Mouse (Mus musculus) liver, adult (tissue): ENCODE measurements around the gene Adssl1.

Experiments used
- GATA4 ChIP-seq: IDR thresholded peaks from 2 replicates; pipeline ENCODE4 v1.6.1; 2014; ENCODE audit warnings: mild to moderate bottlenecking, low read length; ENCODE audit not compliant: insufficient replicate concordance

Gene Adssl1

DNA sequence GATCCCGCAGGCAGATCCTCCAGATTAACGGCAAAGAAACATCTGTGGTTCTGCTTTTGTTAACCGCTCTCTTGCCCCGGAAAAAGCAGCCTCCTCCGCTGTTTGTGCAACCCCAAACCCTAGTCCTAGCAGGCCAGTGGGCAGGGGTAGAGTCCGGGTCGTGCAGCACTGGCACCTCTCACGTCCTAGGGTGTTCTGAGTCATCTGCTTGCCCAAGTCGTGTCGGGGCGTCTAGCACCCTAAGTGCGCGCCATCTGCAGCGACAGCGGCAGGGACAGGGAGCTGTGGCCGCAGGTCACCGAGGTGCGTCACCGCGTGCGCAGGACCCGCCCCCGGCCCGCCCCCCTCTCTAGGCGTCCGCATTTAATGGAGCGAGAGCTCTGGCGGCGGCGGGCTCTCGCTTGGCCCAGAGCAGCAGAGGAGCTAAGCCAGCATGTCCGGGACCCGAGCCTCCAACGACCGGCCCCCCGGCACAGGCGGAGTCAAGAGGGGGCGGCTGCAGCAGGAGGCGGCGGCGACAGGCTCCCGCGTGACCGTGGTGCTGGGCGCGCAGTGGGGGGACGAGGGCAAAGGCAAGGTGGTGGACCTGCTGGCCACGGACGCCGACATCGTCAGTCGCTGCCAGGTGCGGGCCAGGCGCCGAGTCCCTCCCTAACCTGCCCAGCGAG, at the start of gene Adssl1:
Adssl1 (plus strand) TSS at position 360 of the 668 bp plus-strand sequence.
- TF ChIP-seq GATA4 = no peak; the same call in 1 of the 2 replicates

- TF ChIP-seq GATA4 = no peak
Observed at GRCm38 (mm10) chr12:112570160-112570559, 49.7 kb upstream of the Adssl1 start.

GRCm38 (mm10) chr12:112571064-112571463, 48.8 kb upstream of the Adssl1 start:
- TF ChIP-seq GATA4 = no peak

- TF ChIP-seq GATA4 = no peak
Observed at GRCm38 (mm10) chr12:112575274-112575986, 44.4 kb upstream of the Adssl1 start.

DNA sequence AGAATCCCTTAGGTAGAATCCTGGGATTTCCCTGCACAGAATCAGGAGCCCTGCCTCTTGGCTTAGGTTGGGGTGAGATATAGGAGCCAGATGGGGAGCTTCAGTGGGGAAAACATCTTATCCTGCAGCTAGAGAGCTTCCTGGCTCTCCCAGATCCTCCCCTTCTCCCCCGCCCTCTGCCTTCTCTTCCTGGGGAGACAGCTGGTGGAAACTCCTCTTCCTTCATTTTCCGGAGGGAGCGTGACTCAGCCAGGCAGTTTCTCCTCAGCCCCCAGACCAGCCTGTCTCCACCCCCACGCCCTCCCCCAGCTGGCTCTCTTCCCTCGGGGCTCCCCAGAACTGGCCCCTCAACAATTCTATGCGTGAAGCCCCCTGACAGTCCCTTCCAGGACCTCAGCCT, 43.5 kb upstream of the Adssl1 start:
- no peak for TF ChIP-seq GATA4

- no peak for TF ChIP-seq GATA4
Observed at GRCm38 (mm10) chr12:112576749-112577148, 43.1 kb upstream of the Adssl1 start.

DNA sequence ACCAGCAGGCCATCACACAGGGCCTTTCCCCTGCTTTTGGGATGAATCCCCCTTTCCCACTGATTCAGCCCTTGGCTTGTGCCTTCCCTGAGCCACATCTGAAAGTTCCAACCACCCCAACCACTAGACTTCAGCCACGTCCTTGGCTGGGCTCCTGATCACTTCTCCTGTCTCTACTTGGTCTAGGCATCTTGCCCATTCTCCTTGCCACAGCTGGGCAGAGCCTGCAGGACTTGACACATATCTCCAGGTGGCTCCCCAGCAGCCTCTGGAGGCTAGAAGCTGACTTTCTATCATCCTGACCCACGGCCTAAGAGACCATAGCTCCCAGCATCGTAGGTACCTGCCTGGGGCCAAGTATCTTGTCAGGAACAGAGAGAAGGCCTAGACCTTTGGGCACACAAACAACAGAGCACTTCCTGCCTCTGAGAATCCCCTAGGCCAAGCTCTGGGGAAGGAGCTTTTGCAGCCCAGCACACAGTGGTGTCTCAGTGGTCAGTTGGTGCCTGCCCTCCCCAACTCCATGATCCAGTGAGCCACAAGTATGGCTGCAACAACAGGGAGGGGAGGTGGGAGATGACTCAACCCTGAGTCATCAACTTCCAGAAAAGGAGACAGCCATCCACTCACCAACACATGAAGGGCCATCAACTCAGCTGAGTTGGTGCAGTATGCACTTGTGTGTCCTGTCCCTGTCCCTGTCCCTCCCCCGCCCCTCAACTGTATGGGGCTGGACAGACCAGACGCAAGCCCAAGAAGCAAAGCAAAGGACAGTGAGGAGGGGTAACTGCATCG, 41.4 kb upstream of the Adssl1 start:
- no peak for TF ChIP-seq GATA4

- TF ChIP-seq GATA4 = no peak
Observed at GRCm38 (mm10) chr12:112579430-112579829, 40.4 kb upstream of the Adssl1 start.

GRCm38 (mm10) chr12:112579926-112580325, 39.9 kb upstream of the Adssl1 start:
- no peak for TF ChIP-seq GATA4

- TF ChIP-seq GATA4 = no peak
Observed at GRCm38 (mm10) chr12:112581113-112581512, 38.7 kb upstream of the Adssl1 start.

GRCm38 (mm10) chr12:112584954-112585353, 34.9 kb upstream of the Adssl1 start:
- TF ChIP-seq GATA4 = no peak

- TF ChIP-seq GATA4 = no peak
Observed at GRCm38 (mm10) chr12:112585924-112586538, 33.8 kb upstream of the Adssl1 start.

DNA sequence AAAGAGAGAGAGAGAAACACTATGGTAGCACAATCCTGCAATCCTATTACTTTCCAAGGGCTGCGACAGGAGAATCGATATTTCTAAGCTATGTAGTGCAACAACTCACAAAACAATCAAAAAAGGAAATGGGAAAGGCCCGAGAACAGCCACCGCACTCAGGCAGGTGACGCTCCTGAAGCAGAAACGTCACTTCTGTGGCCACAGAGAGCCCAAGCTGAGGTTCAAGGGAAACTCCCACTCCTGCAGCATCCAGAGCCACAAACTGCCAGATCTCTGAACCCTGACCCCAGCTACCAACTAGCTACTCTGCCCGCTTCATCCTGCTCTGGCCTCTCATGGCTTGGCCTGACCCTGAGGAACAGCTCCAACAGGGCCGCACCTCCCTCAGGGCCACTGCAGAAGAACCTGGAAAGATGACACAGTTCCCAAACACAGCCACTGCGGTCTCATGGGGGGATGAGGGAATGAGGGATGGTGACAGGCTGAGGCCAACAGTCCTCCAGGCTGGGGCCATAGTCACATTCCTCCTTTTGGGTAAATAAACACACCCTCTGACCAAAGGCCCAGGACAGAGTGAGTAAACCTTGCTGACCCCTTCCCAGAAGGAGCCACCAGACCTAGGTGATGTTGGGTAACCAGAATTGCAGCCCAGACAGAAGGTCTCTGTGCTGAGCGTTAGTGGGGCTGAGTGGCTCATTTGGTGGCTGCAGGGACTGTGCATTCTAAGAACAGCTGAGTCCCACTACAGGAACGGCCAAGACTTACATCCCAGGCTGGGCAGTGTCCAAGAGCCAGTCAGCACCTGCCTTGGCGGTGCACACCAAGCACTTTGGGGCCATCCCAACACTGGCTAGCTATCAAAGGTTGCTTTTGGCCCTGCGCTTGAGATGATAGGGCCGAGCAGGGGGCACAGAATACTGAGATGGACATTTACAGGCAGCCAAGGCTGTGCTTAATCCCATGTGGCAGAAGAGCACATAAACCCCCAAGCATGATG, 32.4 kb upstream of the Adssl1 start:
- TF ChIP-seq GATA4 = no peak
